Mouse (Mus musculus) heart, adult 2 months (tissue): Measurements from ENCODE around the gene Ugt2a1.

Experiments
- CTCF ChIP-seq: fragments of 200-600 bp; IDR thresholded peaks from 2 replicates; pipeline ENCODE4 v1.8.1; 2022; ENCODE audit warnings: antibody characterized with exemption, mild to moderate bottlenecking, moderate library complexity
- POLR2A ChIP-seq: fragments of 200-500 bp; IDR thresholded peaks from 2 replicates; pipeline ENCODE4 v1.6.1; 2011; ENCODE audit warnings: mild to moderate bottlenecking, low read depth, low read length, control low read depth; ENCODE audit not compliant: insufficient read depth

GRCm38 (mm10) chr5:87538111-87538510 lies 47.4 kb upstream of the Ugt2a1 start, which contains the start of gene Sult1b1:
- TF ChIP-seq POLR2A (no peak), CTCF (no peak)
